ENCODE assay signal across 16 mouse cellular contexts in genomic region chr11:98445238-98445637, GRCm38 (mm10). TPM values are rescaled to one million over a fixed set of nuclear protein-coding genes. Genes with fewer than 3 reads are reported as not detected.
DNase-seq lines count a peak whose midpoint lies in the region; ATAC-seq and TF ChIP-seq lines count a peak whose summit lies in the region.
"Had no signal": no experiment of that assay in that cellular context is flagged by ENCODE, and none has a peak within 500 bp of the region (broad histone marks: within the 10 kb centered on the region; RNA-seq: fewer than 3 reads in every experiment).

No protein-coding gene starts in this region.

- no peak for ATAC-seq in intestine, embryonic 16.5 days
- no peak for ATAC-seq in liver, embryonic 16.5 days (ENCODE audit: low read depth)
- ATAC-seq in stomach, embryonic 15.5 days (ENCODE audit: insufficient read depth, low FRiP score, low read depth): no peak
- ATAC-seq in midbrain, embryonic 11.5 days (ENCODE audit: low FRiP score): no peak
- no peak for ATAC-seq in forebrain, embryonic 11.5 days (replicated peaks; ENCODE audit: low FRiP score)
- ATAC-seq: forebrain, embryonic 13.5 days had no signal

- H3K9ac ChIP-seq in liver, adult 2 months (ENCODE audit: low read depth, low read length): peak overlapping the region; percentile 71
- peak overlapping the region; percentile 52; the same call in 1 of the 2 replicates for H3K9ac ChIP-seq in intestine, embryonic 16.5 days (ENCODE audit: low read depth, low read length)
- no peak overlapping the region for H3K9ac ChIP-seq in liver, embryonic 16.5 days (ENCODE audit: low read depth, low read length)
- no peak overlapping the region for H3K9ac ChIP-seq in stomach, embryonic 15.5 days
- H3K9ac ChIP-seq in midbrain, embryonic 11.5 days (ENCODE audit: low read length): no peak overlapping the region
- no peak overlapping the region for H3K9ac ChIP-seq in forebrain, embryonic 11.5 days (ENCODE audit: low read length)
- H3K9ac ChIP-seq: forebrain, embryonic 13.5 days; hindbrain, embryonic 15.5 days had no signal

- DNase-seq in liver, adult 2 months (ENCODE audit: extremely low read depth, low read depth, low spot score): no peak
- no peak for DNase-seq in liver
- no peak for DNase-seq in midbrain, embryonic 11.5 days (ENCODE audit: low spot score, missing footprints)
- no peak for DNase-seq in heart, adult 8-10 months (ENCODE audit: low spot score)
- DNase-seq in forebrain, embryonic 11.5 days (ENCODE audit: low spot score): no peak
- DNase-seq: cerebellum, adult 2 months; gastrocnemius, postnatal 36 days; layer of hippocampus, adult 9-11 months had no signal

- H3K4me3 ChIP-seq in liver, adult 2 months (ENCODE audit: insufficient read depth, low read depth, low read length): no peak overlapping the region
- H3K4me3 ChIP-seq in intestine, embryonic 16.5 days (ENCODE audit: low read length): no peak overlapping the region
- H3K4me3 ChIP-seq in liver, embryonic 16.5 days (ENCODE audit: low read depth, low read length): no peak overlapping the region
- H3K4me3 ChIP-seq in stomach, embryonic 15.5 days (replicated peaks): no peak overlapping the region
- no peak overlapping the region for H3K4me3 ChIP-seq in midbrain, embryonic 11.5 days (ENCODE audit: low read depth, low read length)
- H3K4me3 ChIP-seq in forebrain, embryonic 11.5 days (ENCODE audit: low read depth, low read length): no peak overlapping the region
- H3K4me3 ChIP-seq: forebrain, embryonic 13.5 days; hindbrain, embryonic 15.5 days had no signal

- TF ChIP-seq CTCF in liver, adult 2 months (IDR thresholded peaks at IDR 0.05; ENCODE audit: low read depth, low read length): no peak

- peaks cover 8% of the 10 kb centered on the region; the same call in 1 of the 2 replicates for H3K4me1 ChIP-seq in liver, adult 2 months (ENCODE audit: control insufficient read depth, insufficient read depth, low read length)
- peaks cover 12% of the 10 kb centered on the region for H3K4me1 ChIP-seq in intestine, embryonic 16.5 days (ENCODE audit: control insufficient read depth, insufficient read depth, low read length)
- H3K4me1 ChIP-seq in liver, embryonic 16.5 days (ENCODE audit: control insufficient read depth, low read depth, low read length): no peaks in the 10 kb centered on the region; the same call in 1 of the 2 replicates
- H3K4me1 ChIP-seq in stomach, embryonic 15.5 days: peaks cover 10% of the 10 kb centered on the region
- H3K4me1 ChIP-seq in midbrain, embryonic 11.5 days (ENCODE audit: control insufficient read depth, insufficient read depth, low read length): 0 out of 2 replicates have a peak, but pooled peaks cover 2% of the 10 kb centered on the region
- no peaks in the 10 kb centered on the region; the same call in 1 of the 2 replicates for H3K4me1 ChIP-seq in forebrain, embryonic 11.5 days (replicated peaks; ENCODE audit: control insufficient read depth, insufficient read depth, low read length)

- no peak overlapping the region for H3K4me2 ChIP-seq in intestine, embryonic 16.5 days (ENCODE audit: low read depth, low read length)
- no peak overlapping the region for H3K4me2 ChIP-seq in liver, embryonic 16.5 days (ENCODE audit: low read depth, low read length)
- no peak overlapping the region for H3K4me2 ChIP-seq in stomach, embryonic 15.5 days
- no peak overlapping the region for H3K4me2 ChIP-seq in midbrain, embryonic 11.5 days
- no peak overlapping the region for H3K4me2 ChIP-seq in forebrain, embryonic 11.5 days (ENCODE audit: low read depth, low read length, severe bottlenecking)
- H3K4me2 ChIP-seq: forebrain, embryonic 13.5 days; hindbrain, embryonic 15.5 days had no signal

- H3K9me3 ChIP-seq in intestine, embryonic 16.5 days (ENCODE audit: control insufficient read depth, low read length): no peaks in the 10 kb centered on the region
- no peaks in the 10 kb centered on the region for H3K9me3 ChIP-seq in liver, embryonic 16.5 days (replicated peaks; ENCODE audit: control insufficient read depth, low read length)
- no peaks in the 10 kb centered on the region for H3K9me3 ChIP-seq in stomach, embryonic 15.5 days
- no peaks in the 10 kb centered on the region for H3K9me3 ChIP-seq in midbrain, embryonic 11.5 days (ENCODE audit: control insufficient read depth, low read length)
- H3K9me3 ChIP-seq in forebrain, embryonic 11.5 days (ENCODE audit: control insufficient read depth, low read length): no peaks in the 10 kb centered on the region
- H3K9me3 ChIP-seq: forebrain, embryonic 13.5 days; hindbrain, embryonic 15.5 days had no signal

- 13% methylated on average over 1 of the region's 1 CpGs for WGBS in liver, adult 2 months
- WGBS in intestine, embryonic 16.5 days: 17% methylated on average over 1 of the region's 1 CpGs
- 20% methylated on average over 1 of the region's 1 CpGs for WGBS in liver, embryonic 16.5 days (ENCODE audit: insufficient replicate concordance)
- 17% methylated on average over 1 of the region's 1 CpGs for WGBS in stomach, embryonic 15.5 days
- WGBS in midbrain, embryonic 11.5 days: 60% methylated on average over 1 of the region's 1 CpGs
- WGBS in forebrain, embryonic 11.5 days: 41% methylated on average over 1 of the region's 1 CpGs

- H3K27me3 ChIP-seq in liver, adult 2 months (ENCODE audit: control insufficient read depth, insufficient read depth, low read length): no peaks in the 10 kb centered on the region
- H3K27me3 ChIP-seq in intestine, embryonic 16.5 days (replicated peaks; ENCODE audit: control insufficient read depth, insufficient read depth, low read length): no peaks in the 10 kb centered on the region; the same call in 1 of the 2 replicates
- H3K27me3 ChIP-seq in liver, embryonic 16.5 days (ENCODE audit: control insufficient read depth, insufficient read depth, low read depth, low read length): peaks cover 32% of the 10 kb centered on the region
- peaks cover 4% of the 10 kb centered on the region; the same call in 1 of the 2 replicates for H3K27me3 ChIP-seq in stomach, embryonic 15.5 days (replicated peaks)
- H3K27me3 ChIP-seq in midbrain, embryonic 11.5 days (ENCODE audit: control insufficient read depth, insufficient read depth, low read length): peaks cover 12% of the 10 kb centered on the region
- H3K27me3 ChIP-seq in forebrain, embryonic 11.5 days (ENCODE audit: control insufficient read depth, insufficient read depth, low read length): peaks cover 18% of the 10 kb centered on the region

- peaks cover 21% of the 10 kb centered on the region; the same call in 1 of the 2 replicates for H3K79me2 ChIP-seq in liver, adult 2 months (ENCODE audit: control insufficient read depth, insufficient read depth, low read length)

- no peak for TF ChIP-seq POLR2A in liver, adult 2 months (IDR thresholded peaks at IDR 0.05; ENCODE audit: extremely low read depth, insufficient read depth, low read length)

- peak overlapping the region; percentile 97 for H3K27ac ChIP-seq in liver, adult 2 months (replicated peaks; ENCODE audit: insufficient read depth, low read depth, low read length)
- H3K27ac ChIP-seq in intestine, embryonic 16.5 days (ENCODE audit: low read length): peak overlapping the region; percentile 95
- H3K27ac ChIP-seq in liver, embryonic 16.5 days (ENCODE audit: low read length): peak overlapping the region; percentile 79
- H3K27ac ChIP-seq in stomach, embryonic 15.5 days: peak overlapping the region; percentile 89
- no peak overlapping the region for H3K27ac ChIP-seq in midbrain, embryonic 11.5 days (ENCODE audit: low read depth, low read length)
- no peak overlapping the region for H3K27ac ChIP-seq in forebrain, embryonic 11.5 days (ENCODE audit: low read depth, low read length)
- H3K27ac ChIP-seq: forebrain, embryonic 13.5 days; hindbrain, embryonic 15.5 days had no signal

- H3K36me3 ChIP-seq in liver, adult 2 months (ENCODE audit: control insufficient read depth, insufficient read depth, low read length): no peaks in the 10 kb centered on the region
- H3K36me3 ChIP-seq in intestine, embryonic 16.5 days (ENCODE audit: control insufficient read depth, insufficient read depth, low read length): no peaks in the 10 kb centered on the region
- no peaks in the 10 kb centered on the region for H3K36me3 ChIP-seq in liver, embryonic 16.5 days (ENCODE audit: control insufficient read depth, insufficient read depth)
- no peaks in the 10 kb centered on the region for H3K36me3 ChIP-seq in stomach, embryonic 15.5 days
- H3K36me3 ChIP-seq in midbrain, embryonic 11.5 days (ENCODE audit: control insufficient read depth, insufficient read depth, low read length): no peaks in the 10 kb centered on the region
- no peaks in the 10 kb centered on the region for H3K36me3 ChIP-seq in forebrain, embryonic 11.5 days (ENCODE audit: control insufficient read depth, insufficient read depth, low read length)
- H3K36me3 ChIP-seq: hindbrain, embryonic 15.5 days had no signal

RNA-seq across cellular contexts. Expression of gene Grb7, which starts 1.0 kb away (rescaled TPM):
- 58.2 and 84.8 TPM in 2 replicates for total RNA-seq in liver, adult 2 months (2014; rRNA removed)
- polyA plus RNA-seq in liver, adult 2 months (2012; rRNA removed): 134 and 136 TPM in 2 replicates
- polyA plus RNA-seq in intestine, embryonic 16.5 days (2015; fragmentation: Nextera tagmentation; extraction: Ambion mirVana): 87.1 and 87.3 TPM in 2 replicates
- polyA plus RNA-seq in liver, embryonic 16.5 days (2015; fragmentation: Nextera tagmentation; extraction: Ambion mirVana): 28.5 and 36.0 TPM in 2 replicates
- polyA plus RNA-seq in stomach, embryonic 15.5 days (2015; fragmentation: Nextera tagmentation; extraction: Ambion mirVana): 44.7 and 56.1 TPM in 2 replicates
- 0.60 and 1.0 TPM in 2 replicates for polyA plus RNA-seq in midbrain, embryonic 11.5 days (2014; fragmentation: Nextera tagmentation; extraction: Ambion mirVana)
- under 1 TPM in 1 of 4 experiments, not detected in 3; 0.19 TPM for total RNA-seq in heart, adult 8-10 months (2022)
- 1.8 and 1.9 TPM in 2 replicates for polyA plus RNA-seq in forebrain, embryonic 11.5 days (2014; fragmentation: Nextera tagmentation; extraction: Ambion mirVana)
- total RNA-seq: gastrocnemius, postnatal 36 days had no signal

RNA-seq across cellular contexts. Expression of gene Mien1, which starts 6.4 kb away (rescaled TPM):
- 62.8 and 64.1 TPM in 2 replicates for total RNA-seq in liver, adult 2 months (2014; rRNA removed)
- polyA plus RNA-seq in liver, adult 2 months (2012; rRNA removed): 75.0 and 101 TPM in 2 replicates
- 279 and 304 TPM in 2 replicates for polyA plus RNA-seq in intestine, embryonic 16.5 days (2015; fragmentation: Nextera tagmentation; extraction: Ambion mirVana)
- polyA plus RNA-seq in liver, embryonic 16.5 days (2015; fragmentation: Nextera tagmentation; extraction: Ambion mirVana): 55.9 and 57.9 TPM in 2 replicates
- polyA plus RNA-seq in stomach, embryonic 15.5 days (2015; fragmentation: Nextera tagmentation; extraction: Ambion mirVana): 137 and 142 TPM in 2 replicates
- polyA plus RNA-seq in midbrain, embryonic 11.5 days (2014; fragmentation: Nextera tagmentation; extraction: Ambion mirVana): 145 and 158 TPM in 2 replicates
- total RNA-seq in heart, adult 8-10 months (2022): 10 to 100 TPM; 66.9 to 78.4 (median 71.0) TPM
- polyA plus RNA-seq in forebrain, embryonic 11.5 days (2014; fragmentation: Nextera tagmentation; extraction: Ambion mirVana): 111 and 112 TPM in 2 replicates

RNA-seq across cellular contexts. Expression of gene Erbb2, which starts 33.0 kb away (rescaled TPM):
- 0.60 and 1.0 TPM in 2 replicates for total RNA-seq in liver, adult 2 months (2014; rRNA removed)
- polyA plus RNA-seq in liver, adult 2 months (2012; rRNA removed): 0.56 and 0.72 TPM in 2 replicates
- polyA plus RNA-seq in intestine, embryonic 16.5 days (2015; fragmentation: Nextera tagmentation; extraction: Ambion mirVana): 33.8 and 37.5 TPM in 2 replicates
- 1.8 and 2.1 TPM in 2 replicates for polyA plus RNA-seq in liver, embryonic 16.5 days (2015; fragmentation: Nextera tagmentation; extraction: Ambion mirVana)
- polyA plus RNA-seq in stomach, embryonic 15.5 days (2015; fragmentation: Nextera tagmentation; extraction: Ambion mirVana): 40.6 and 42.4 TPM in 2 replicates
- 14.8 TPM in 2 replicates for polyA plus RNA-seq in midbrain, embryonic 11.5 days (2014; fragmentation: Nextera tagmentation; extraction: Ambion mirVana)
- 1 to 10 TPM; 5.4 to 9.1 (median 8.0) TPM for total RNA-seq in heart, adult 8-10 months (2022)
- polyA plus RNA-seq in forebrain, embryonic 11.5 days (2014; fragmentation: Nextera tagmentation; extraction: Ambion mirVana): 19.7 and 23.2 TPM in 2 replicates

RNA-seq across cellular contexts. Expression of gene Pgap3, which starts 44.9 kb away (rescaled TPM):
- total RNA-seq in liver, adult 2 months (2014; rRNA removed): 0.37 and 0.87 TPM in 2 replicates
- polyA plus RNA-seq in liver, adult 2 months (2012; rRNA removed): 3.7 and 5.0 TPM in 2 replicates
- 19.5 and 20.4 TPM in 2 replicates for polyA plus RNA-seq in intestine, embryonic 16.5 days (2015; fragmentation: Nextera tagmentation; extraction: Ambion mirVana)
- 3.3 and 3.4 TPM in 2 replicates for polyA plus RNA-seq in liver, embryonic 16.5 days (2015; fragmentation: Nextera tagmentation; extraction: Ambion mirVana)
- 13.0 and 15.7 TPM in 2 replicates for polyA plus RNA-seq in stomach, embryonic 15.5 days (2015; fragmentation: Nextera tagmentation; extraction: Ambion mirVana)
- 5.6 and 5.7 TPM in 2 replicates for polyA plus RNA-seq in midbrain, embryonic 11.5 days (2014; fragmentation: Nextera tagmentation; extraction: Ambion mirVana)
- 1 to 10 TPM; 8.2 to 9.6 (median 8.9) TPM for total RNA-seq in heart, adult 8-10 months (2022)
- polyA plus RNA-seq in forebrain, embryonic 11.5 days (2014; fragmentation: Nextera tagmentation; extraction: Ambion mirVana): 9.0 and 9.2 TPM in 2 replicates

RNA-seq across cellular contexts. Expression of gene Pnmt, which starts 59.0 kb away (rescaled TPM):
- total RNA-seq in liver, adult 2 months (2014; rRNA removed): 1.7 TPM in 1 of 2 replicates, not detected in the other
- polyA plus RNA-seq in liver, adult 2 months (2012; rRNA removed): not detected in 2 replicates
- 0.16 TPM in 1 of 2 replicates, not detected in the other for polyA plus RNA-seq in intestine, embryonic 16.5 days (2015; fragmentation: Nextera tagmentation; extraction: Ambion mirVana)
- polyA plus RNA-seq in liver, embryonic 16.5 days (2015; fragmentation: Nextera tagmentation; extraction: Ambion mirVana): 0.12 TPM in 1 of 2 replicates, not detected in the other
- polyA plus RNA-seq in stomach, embryonic 15.5 days (2015; fragmentation: Nextera tagmentation; extraction: Ambion mirVana): 0.22 TPM in 1 of 2 replicates, not detected in the other
- polyA plus RNA-seq in midbrain, embryonic 11.5 days (2014; fragmentation: Nextera tagmentation; extraction: Ambion mirVana): not detected in 2 replicates
- 1 to 10 TPM in 3 of 4 experiments, not detected in 1; 1.2 to 1.6 (median 1.4) TPM for total RNA-seq in heart, adult 8-10 months (2022)
- polyA plus RNA-seq in forebrain, embryonic 11.5 days (2014; fragmentation: Nextera tagmentation; extraction: Ambion mirVana): not detected in 2 replicates
- total RNA-seq: monocyte, adult 5-6 weeks; neutrophil, adult 5-6 weeks had no signal
- polyA plus RNA-seq: forebrain, embryonic 13.5 days; heart, postnatal 0 days had no signal

Comparison
In these comparisons a context has a peak if more than half of its experiments do, and no peak if none do; other contexts are left out.
1. H3K9ac ChIP-seq: peak in liver, adult 2 months (single experiment) and intestine, embryonic 16.5 days (single experiment); none in liver, embryonic 16.5 days (single experiment), stomach, embryonic 15.5 days (single experiment), midbrain, embryonic 11.5 days (single experiment) and forebrain, embryonic 11.5 days (single experiment).
2. H3K27ac ChIP-seq: peak in liver, adult 2 months (single experiment), intestine, embryonic 16.5 days (single experiment), liver, embryonic 16.5 days (single experiment) and stomach, embryonic 15.5 days (single experiment); none in midbrain, embryonic 11.5 days (single experiment) and forebrain, embryonic 11.5 days (single experiment).
3. RNA of gene Grb7, which starts 1.0 kb away (polyA plus RNA-seq): 134 to 136 TPM in liver, adult 2 months, 87.1 to 87.3 TPM in intestine, embryonic 16.5 days, 44.7 to 56.1 TPM in stomach, embryonic 15.5 days and 28.5 to 36.0 TPM in liver, embryonic 16.5 days; 1.8 to 1.9 TPM in forebrain, embryonic 11.5 days and 0.60 to 1.0 TPM in midbrain, embryonic 11.5 days; every median in the first group is over 10 times any median in the second.